In the genomic region with DNA sequence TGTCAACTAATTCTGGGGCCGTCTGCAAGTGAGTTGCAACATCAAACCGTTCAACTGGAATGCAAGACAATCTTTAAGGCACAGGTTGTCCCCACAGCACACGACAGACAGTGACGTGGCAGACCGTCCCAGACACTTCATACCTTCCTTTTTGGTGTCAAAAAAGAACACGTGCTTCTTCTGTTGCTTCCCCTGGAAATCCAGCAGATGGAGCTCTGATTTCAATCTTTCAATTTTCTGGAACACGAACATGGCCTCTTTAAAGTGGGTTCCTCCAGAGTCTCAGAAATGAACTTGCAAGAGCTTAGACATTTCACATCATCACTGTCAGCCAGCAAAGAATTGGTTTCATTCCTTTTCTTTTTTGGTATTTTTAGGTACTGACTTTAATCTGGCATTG, we compare ENCODE assay signal across 14 mouse cellular contexts. TPM values are rescaled to one million over a fixed set of nuclear protein-coding genes. Genes with fewer than 3 reads are reported as not detected.
DNase-seq lines count a peak whose midpoint lies in the region; ATAC-seq and TF ChIP-seq lines count a peak whose summit lies in the region.
"Had no signal": no experiment of that assay in that cellular context is flagged by ENCODE, and none has a peak within 500 bp of the region (broad histone marks: within the 10 kb centered on the region; RNA-seq: fewer than 3 reads in every experiment).

No protein-coding gene starts in this region.

- H3K4me2 ChIP-seq in lung, embryonic 14.5 days = no peak overlapping the region
- H3K4me2 ChIP-seq: forebrain, embryonic 13.5 days; heart, embryonic 12.5 days; midbrain, embryonic 11.5 days had no signal

- H3K27ac ChIP-seq in cerebellum, adult 2 months (ENCODE audit: insufficient read depth, low read length) = no peak overlapping the region
- H3K27ac ChIP-seq in lung, embryonic 14.5 days (ENCODE audit: low read depth) = no peak overlapping the region
- H3K27ac ChIP-seq: forebrain, embryonic 13.5 days had no signal

- no peak overlapping the region for H3K9ac ChIP-seq in lung, embryonic 14.5 days
- H3K9ac ChIP-seq: forebrain, embryonic 13.5 days; heart, embryonic 12.5 days had no signal

- 0 out of 2 replicates have a peak, but pooled peaks have one; percentile 10 for TF ChIP-seq CTCF in cerebellum, adult 2 months (IDR thresholded peaks at IDR 0.05; ENCODE audit: borderline replicate concordance, insufficient read depth, low read depth, low read length)
- peak; percentile 60 for TF ChIP-seq CTCF in lung, embryonic 14.5 days (IDR thresholded peaks at IDR 0.05; ENCODE audit: low read depth)

- WGBS in cerebellum, adult 2 months = 46% methylated on average over 7 of the region's 7 CpGs
- WGBS in lung, embryonic 14.5 days = 52% methylated on average over 7 of the region's 7 CpGs

- intact Hi-C loops in gastrocnemius, postnatal 36 days (cut with DNase I) = no loop called here

- H3K9me3 ChIP-seq in lung, embryonic 14.5 days (ENCODE audit: low read depth, low read length) = no peaks in the 10 kb centered on the region
- H3K9me3 ChIP-seq: forebrain, embryonic 13.5 days; heart, embryonic 12.5 days had no signal

- H3K27me3 ChIP-seq in cerebellum, adult 2 months (ENCODE audit: control insufficient read depth, insufficient read depth, low read length) = no peaks in the 10 kb centered on the region
- H3K27me3 ChIP-seq in lung, embryonic 14.5 days (ENCODE audit: insufficient read depth, low read length) = no peaks in the 10 kb centered on the region
- H3K27me3 ChIP-seq: forebrain, embryonic 13.5 days; heart, embryonic 12.5 days had no signal

- no peak overlapping the region for H3K4me3 ChIP-seq in cerebellum, adult 2 months (replicated peaks; ENCODE audit: insufficient read depth, low read depth, low read length)
- H3K4me3 ChIP-seq in lung, embryonic 14.5 days (ENCODE audit: low read depth, low read length) = no peak overlapping the region
- H3K4me3 ChIP-seq: forebrain, embryonic 13.5 days; heart, embryonic 12.5 days had no signal

- peaks cover 88% of the 10 kb centered on the region for H3K36me3 ChIP-seq in lung, embryonic 14.5 days (ENCODE audit: insufficient read depth)

- TF ChIP-seq POLR2A in cerebellum, adult 2 months (IDR thresholded peaks at IDR 0.05; ENCODE audit: borderline replicate concordance, insufficient read depth, low read length) = no peak

- ATAC-seq in lung, embryonic 14.5 days (ENCODE audit: insufficient read depth) = peak; percentile 17; the same call in 1 of the 2 replicates
- ATAC-seq in megakaryocyte progenitor cell, adult 5-6 weeks (replicated peaks; ENCODE audit: poor library complexity) = peak; percentile 60
- ATAC-seq: forebrain, embryonic 13.5 days had no signal

- no peak for DNase-seq in cerebellum, adult 2 months
- DNase-seq in cerebellum, adult 18-20 months = no peak
- peak; percentile 66 for DNase-seq in lung, embryonic 14.5 days
- no peak for DNase-seq in lung, postnatal 10 days
- DNase-seq in T-cell, adult 2 months (ENCODE audit: low spot score) = peak; percentile 27
- DNase-seq in gastrocnemius, postnatal 36 days = no peak
- no peak for DNase-seq in adrenal gland, postnatal 36 days
- DNase-seq: adrenal gland, adult 8-10 months; cerebellum, adult 9-11 months; right cerebral cortex, adult 18-20 months had no signal

- peaks cover 3% of the 10 kb centered on the region; the same call in 1 of the 2 replicates for H3K4me1 ChIP-seq in cerebellum, adult 2 months (ENCODE audit: control insufficient read depth, insufficient read depth, low read length)
- H3K4me1 ChIP-seq in lung, embryonic 14.5 days (ENCODE audit: insufficient read depth) = no peaks in the 10 kb centered on the region
- H3K4me1 ChIP-seq: forebrain, embryonic 13.5 days had no signal

RNA-seq across cellular contexts. Expression of a gene that starts 11.1 kb away (rescaled TPM):
- polyA plus RNA-seq in cerebellum, adult 2 months (2012; rRNA removed) = 19.2 and 19.4 TPM in 2 replicates
- 59.0 and 59.5 TPM in 2 replicates for polyA plus RNA-seq in lung, embryonic 14.5 days (2014; fragmentation: Nextera tagmentation; extraction: Ambion mirVana)
- 78.0 and 81.5 TPM in 2 replicates for total RNA-seq in megakaryocyte progenitor cell, adult 5-6 weeks (2015)
- total RNA-seq in megakaryocyte progenitor cell, adult 5-6 weeks (2017) = 70.8 and 93.1 TPM in 2 replicates
- 10 to 100 TPM; 15.4 to 16.7 TPM for total RNA-seq in gastrocnemius, postnatal 36 days (2021)
- total RNA-seq in adrenal gland, postnatal 36 days (2021) = 10 to 100 TPM; 30.0 to 40.6 TPM

RNA-seq across cellular contexts. Expression of a gene that starts 18.2 kb away (rescaled TPM):
- polyA plus RNA-seq in cerebellum, adult 2 months (2012; rRNA removed) = 1.4 and 1.6 TPM in 2 replicates
- polyA plus RNA-seq in lung, embryonic 14.5 days (2014; fragmentation: Nextera tagmentation; extraction: Ambion mirVana) = 12.8 and 13.1 TPM in 2 replicates
- total RNA-seq in megakaryocyte progenitor cell, adult 5-6 weeks (2015) = 17.1 and 19.3 TPM in 2 replicates
- total RNA-seq in megakaryocyte progenitor cell, adult 5-6 weeks (2017) = 4.9 and 5.3 TPM in 2 replicates
- total RNA-seq in gastrocnemius, postnatal 36 days (2021) = 100 to 1,000 TPM; 216 to 338 TPM
- total RNA-seq in adrenal gland, postnatal 36 days (2021) = 1 to 10 TPM; 8.1 to 9.0 TPM

RNA-seq across cellular contexts. Expression of a gene that starts 25.7 kb away (rescaled TPM):
- polyA plus RNA-seq in cerebellum, adult 2 months (2012; rRNA removed) = 2.3 and 3.3 TPM in 2 replicates
- 0.11 and 0.41 TPM in 2 replicates for polyA plus RNA-seq in lung, embryonic 14.5 days (2014; fragmentation: Nextera tagmentation; extraction: Ambion mirVana)
- 0.05 TPM in 1 of 2 replicates, not detected in the other for total RNA-seq in megakaryocyte progenitor cell, adult 5-6 weeks (2015)
- total RNA-seq in megakaryocyte progenitor cell, adult 5-6 weeks (2017) = not detected in 2 replicates
- total RNA-seq in gastrocnemius, postnatal 36 days (2021) = under 1 TPM; 0.31 to 0.52 TPM
- under 1 TPM in 1 of 2 experiments, not detected in 1; 0.10 TPM for total RNA-seq in adrenal gland, postnatal 36 days (2021)

RNA-seq across cellular contexts. Expression of a gene that starts 32.3 kb away (rescaled TPM):
- 40.5 and 45.2 TPM in 2 replicates for polyA plus RNA-seq in cerebellum, adult 2 months (2012; rRNA removed)
- 164 and 166 TPM in 2 replicates for polyA plus RNA-seq in lung, embryonic 14.5 days (2014; fragmentation: Nextera tagmentation; extraction: Ambion mirVana)
- 98.5 and 113 TPM in 2 replicates for total RNA-seq in megakaryocyte progenitor cell, adult 5-6 weeks (2015)
- total RNA-seq in megakaryocyte progenitor cell, adult 5-6 weeks (2017) = 158 and 175 TPM in 2 replicates
- 10 to 100 TPM; 10.1 to 12.8 TPM for total RNA-seq in gastrocnemius, postnatal 36 days (2021)
- total RNA-seq in adrenal gland, postnatal 36 days (2021) = 10 to 100 TPM; 39.3 to 39.6 TPM

RNA-seq across cellular contexts. Expression of a gene that starts 59.4 kb away (rescaled TPM):
- polyA plus RNA-seq in cerebellum, adult 2 months (2012; rRNA removed) = 92.4 and 102 TPM in 2 replicates
- polyA plus RNA-seq in lung, embryonic 14.5 days (2014; fragmentation: Nextera tagmentation; extraction: Ambion mirVana) = 25.5 and 34.0 TPM in 2 replicates
- total RNA-seq in megakaryocyte progenitor cell, adult 5-6 weeks (2015) = 32.9 and 36.0 TPM in 2 replicates
- 28.6 and 31.4 TPM in 2 replicates for total RNA-seq in megakaryocyte progenitor cell, adult 5-6 weeks (2017)
- total RNA-seq in gastrocnemius, postnatal 36 days (2021) = 10 to 100 TPM; 10.8 to 11.0 TPM
- 10 to 100 TPM; 15.9 to 21.0 TPM for total RNA-seq in adrenal gland, postnatal 36 days (2021)

Comparison
In these comparisons a context has a peak if more than half of its experiments do, and no peak if none do; other contexts are left out.
1. DNase-seq: peak in lung, embryonic 14.5 days (single experiment) and T-cell, adult 2 months (single experiment); none in cerebellum, adult 2 months (0 of 2), cerebellum, adult 18-20 months (0 of 2), lung, postnatal 10 days (single experiment), gastrocnemius, postnatal 36 days (0 of 2) and adrenal gland, postnatal 36 days (0 of 2).
2. RNA of a gene that starts 18.2 kb away (total RNA-seq): 216 to 338 TPM in gastrocnemius, postnatal 36 days; 4.9 to 19.3 TPM in megakaryocyte progenitor cell, adult 5-6 weeks and 8.1 to 9.0 TPM in adrenal gland, postnatal 36 days; every median in the first group is over 10 times any median in the second.